Mouse (Mus musculus) E14TG2a.4 (cell line): ENCODE measurements around the gene Pgm2.
A peak's percentile ranks its signal among the peaks of the same experiment; 100 is the strongest.

Experiments used
- H3K27me3 ChIP-seq: 2 replicates; pipeline ENCODE4 v1.6.1; 2014; ENCODE audit warnings: low read length, control low read depth; ENCODE audit not compliant: insufficient read depth
- H3K36me3 ChIP-seq: 2 replicates; pipeline ENCODE4 v1.6.1; 2014; ENCODE audit warnings: low read length, control low read depth; ENCODE audit not compliant: insufficient read depth
- H3K4me1 ChIP-seq: replicated peaks from 2 replicates; pipeline ENCODE4 v1.6.1; 2014; ENCODE audit warnings: low read depth, low read length, control low read depth
- H3K4me3 ChIP-seq: replicated peaks from 2 replicates; pipeline ENCODE4 v1.5.1; 2014; ENCODE audit warnings: mild to moderate bottlenecking, low read length
- H3K9me3 ChIP-seq: 2 replicates; pipeline ENCODE4 v1.6.1; 2014; ENCODE audit warnings: low read length, control low read depth
- CTCF ChIP-seq: conservative IDR thresholded peaks from 2 replicates; pipeline ENCODE4 v1.5.1; 2014; ENCODE audit warnings: low read length
- NANOG ChIP-seq: IDR thresholded peaks from 2 replicates; pipeline ENCODE4 v1.6.1; 2014; ENCODE audit warnings: borderline replicate concordance, low read length, mixed read lengths
- POU5F1 ChIP-seq: IDR thresholded peaks from 2 replicates; pipeline ENCODE4 v1.6.1; 2014; ENCODE audit warnings: low read length, borderline replicate concordance

Pgm2 gene

DNA sequence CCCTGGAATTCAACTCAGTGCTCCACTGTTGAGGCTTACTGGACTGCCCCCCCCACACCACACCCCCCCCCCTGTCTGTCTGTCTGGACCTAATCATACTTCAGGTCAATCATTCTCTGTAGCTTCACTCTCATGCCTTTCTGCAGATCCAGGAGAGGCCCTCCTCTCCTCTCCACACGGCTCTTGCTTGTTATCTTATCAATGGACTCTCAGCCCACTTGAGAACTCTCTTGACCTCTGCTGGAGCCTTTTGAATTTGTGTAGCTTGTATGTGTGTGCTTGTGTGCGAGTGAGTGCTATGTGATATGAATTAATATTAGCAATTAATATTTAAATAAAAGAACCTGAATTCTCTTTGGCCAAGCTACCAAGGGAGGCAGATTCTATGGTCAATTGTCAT, 26.6 kb upstream of the Pgm2 start:
- no peaks in the 10 kb centered on the region for H3K36me3 ChIP-seq

DNA sequence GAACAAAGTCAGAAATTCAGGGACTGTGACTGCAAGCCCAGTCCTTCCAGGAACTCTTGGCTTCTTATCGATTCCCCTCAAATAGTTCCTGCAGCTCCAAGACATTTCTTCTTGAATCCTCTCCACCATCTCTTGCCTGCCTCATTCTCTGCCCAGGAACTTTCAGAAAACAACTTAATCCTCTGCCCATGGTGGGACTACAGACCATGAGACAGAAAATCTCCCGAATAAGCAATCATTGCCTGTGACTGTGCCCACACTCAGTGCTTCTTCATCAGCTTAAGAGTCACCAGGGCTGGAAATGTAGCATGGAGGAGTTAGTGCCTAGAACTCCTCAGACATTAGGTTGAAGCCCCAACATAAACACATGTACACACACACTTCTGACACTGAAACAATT, 25.2 kb upstream of the Pgm2 start:
- no peaks in the 10 kb centered on the region for H3K4me1 ChIP-seq
- H3K4me3 ChIP-seq = no peak overlapping the region
- TF ChIP-seq POU5F1 = no peak
- no peaks in the 10 kb centered on the region for H3K36me3 ChIP-seq
- H3K27me3 ChIP-seq = 0 out of 2 replicates have a peak, but pooled peaks cover 7% of the 10 kb centered on the region
- H3K9me3 ChIP-seq = peaks cover 7% of the 10 kb centered on the region

More for the DNA sequence above, 26.6 kb upstream of the Pgm2 start:
- H3K4me3 ChIP-seq = no peak overlapping the region
- H3K27me3 ChIP-seq = 0 out of 2 replicates have a peak, but pooled peaks cover 7% of the 10 kb centered on the region
- H3K9me3 ChIP-seq = peaks cover 13% of the 10 kb centered on the region
- no peak for TF ChIP-seq NANOG
- TF ChIP-seq CTCF = no peak
- TF ChIP-seq POU5F1 = no peak
- H3K4me1 ChIP-seq = no peaks in the 10 kb centered on the region

DNA sequence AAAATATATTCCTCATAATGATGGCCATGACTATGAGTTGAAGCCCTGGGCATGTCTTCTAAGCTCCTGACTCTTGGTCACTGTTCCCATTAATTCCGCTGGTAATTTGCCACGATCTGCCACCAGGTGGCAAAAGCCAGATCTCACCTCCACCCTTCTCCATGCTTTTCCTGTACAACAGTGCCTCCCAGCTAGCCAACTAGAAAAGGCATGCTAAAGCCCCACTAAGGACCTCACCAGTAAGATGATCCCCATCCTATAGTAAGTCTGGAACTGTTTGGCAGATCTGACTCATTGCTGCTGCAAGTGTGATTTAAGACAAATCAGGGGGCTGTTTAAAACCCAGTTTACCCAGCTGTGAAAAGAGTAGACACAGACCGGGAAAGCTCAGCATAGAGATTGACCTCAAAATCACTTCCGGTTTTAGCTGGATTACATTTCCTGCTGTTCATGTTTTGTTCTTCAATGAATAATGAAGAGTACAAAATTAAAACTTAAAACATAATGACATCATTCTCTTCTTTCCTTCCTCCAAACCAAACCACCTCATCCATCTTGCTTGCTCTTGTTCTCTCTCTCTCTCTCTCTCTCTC, 22.6 kb upstream of the Pgm2 start:
- Histone ChIP-seq H3K4me3 (no peak overlapping the region), H3K36me3 (no peaks in the 10 kb centered on the region), H3K4me1 (no peaks in the 10 kb centered on the region), H3K27me3 (0 out of 2 replicates have a peak, but pooled peaks cover 2% of the 10 kb centered on the region), H3K9me3 (peaks cover 6% of the 10 kb centered on the region)
- no peak for TF ChIP-seq POU5F1
- TF ChIP-seq CTCF = peak; percentile 73

DNA sequence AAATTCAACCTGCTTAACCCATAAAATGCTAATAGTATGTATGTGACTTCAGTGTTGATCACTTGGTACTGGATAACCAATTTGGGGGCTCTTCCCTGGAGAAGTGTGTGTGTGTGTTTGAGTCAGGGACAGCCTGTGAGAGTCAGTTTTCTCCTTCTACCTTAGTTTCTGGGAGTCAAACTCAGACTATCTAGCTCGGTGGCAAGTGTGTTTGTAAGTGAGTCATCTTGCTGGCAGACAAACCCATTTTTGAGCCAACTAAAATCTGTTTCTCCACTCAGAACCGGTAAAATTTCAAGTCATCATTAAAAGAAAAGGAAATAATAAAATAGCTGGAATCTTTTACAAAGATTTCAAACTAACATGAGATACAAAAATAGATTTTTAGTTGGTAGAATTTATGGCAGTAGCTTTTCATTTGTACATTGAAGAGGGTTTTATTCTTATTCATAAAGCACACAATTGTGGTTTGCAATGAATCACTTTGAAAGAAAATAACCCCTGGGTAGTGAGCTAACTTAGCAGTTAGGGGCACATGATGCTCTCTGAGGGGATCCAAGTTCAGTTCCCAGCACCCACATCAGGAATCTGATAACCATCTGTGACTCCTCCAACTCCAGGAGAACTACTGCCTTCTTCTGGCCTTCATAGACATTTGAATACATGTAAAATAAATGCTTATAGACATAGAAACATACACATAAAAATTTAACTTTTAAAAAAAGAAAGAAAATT, 21.8 kb upstream of the Pgm2 start:
- TF ChIP-seq NANOG (no peak), CTCF (no peak), POU5F1 (no peak)
- Histone ChIP-seq H3K9me3 (no peaks in the 10 kb centered on the region), H3K4me3 (no peak overlapping the region), H3K36me3 (no peaks in the 10 kb centered on the region), H3K27me3 (0 out of 2 replicates have a peak, but pooled peaks cover 2% of the 10 kb centered on the region), H3K4me1 (no peaks in the 10 kb centered on the region)

DNA sequence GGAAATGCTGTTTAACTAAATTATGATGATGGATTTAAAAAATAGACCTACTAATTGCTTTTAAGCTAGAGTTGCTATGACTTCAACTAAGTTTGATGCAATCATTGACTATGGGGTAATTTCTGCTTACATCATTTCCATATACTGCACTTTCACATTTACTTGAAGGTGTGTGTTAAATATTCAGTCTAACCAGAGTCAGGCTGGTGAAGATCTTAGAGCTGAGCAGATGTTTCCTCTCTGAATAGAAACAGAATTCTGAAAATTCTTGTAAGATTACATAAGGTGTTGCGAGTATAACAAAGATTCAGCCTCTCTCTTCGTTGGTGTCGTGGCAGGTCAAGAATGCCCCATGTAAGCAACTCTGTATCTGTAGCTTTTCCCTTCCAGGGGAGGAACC, 18.3 kb upstream of the Pgm2 start:
- H3K9me3 ChIP-seq = no peaks in the 10 kb centered on the region
- H3K36me3 ChIP-seq = no peaks in the 10 kb centered on the region
- H3K27me3 ChIP-seq = no peaks in the 10 kb centered on the region
- no peak overlapping the region for H3K4me3 ChIP-seq
- H3K4me1 ChIP-seq = no peaks in the 10 kb centered on the region
- TF ChIP-seq CTCF (no peak), POU5F1 (no peak), NANOG (no peak)

DNA sequence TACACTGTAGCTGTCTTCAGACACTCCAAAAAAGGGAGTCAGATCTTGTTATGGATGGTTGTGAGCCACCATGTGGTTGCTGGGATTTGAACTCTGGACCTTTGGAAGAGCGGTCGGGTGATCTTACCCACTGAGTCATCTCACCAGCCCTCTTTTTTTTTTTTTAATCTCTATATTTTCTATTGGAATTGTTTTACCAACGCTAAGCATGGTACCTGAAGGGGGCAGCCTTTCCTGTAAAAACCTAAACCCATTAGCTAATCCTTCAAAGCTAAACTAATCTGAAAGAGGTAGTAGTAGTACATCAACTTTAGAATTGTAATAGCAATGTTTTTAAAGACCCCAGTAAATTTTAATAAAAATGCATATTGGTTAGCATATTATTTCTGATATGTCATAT, 17.2 kb upstream of the Pgm2 start:
- Histone ChIP-seq H3K4me1 (no peaks in the 10 kb centered on the region), H3K9me3 (no peaks in the 10 kb centered on the region), H3K4me3 (no peak overlapping the region), H3K27me3 (no peaks in the 10 kb centered on the region), H3K36me3 (no peaks in the 10 kb centered on the region)
- no peak for TF ChIP-seq POU5F1
- TF ChIP-seq NANOG = no peak
- TF ChIP-seq CTCF = no peak; the same call in 1 of the 2 replicates

DNA sequence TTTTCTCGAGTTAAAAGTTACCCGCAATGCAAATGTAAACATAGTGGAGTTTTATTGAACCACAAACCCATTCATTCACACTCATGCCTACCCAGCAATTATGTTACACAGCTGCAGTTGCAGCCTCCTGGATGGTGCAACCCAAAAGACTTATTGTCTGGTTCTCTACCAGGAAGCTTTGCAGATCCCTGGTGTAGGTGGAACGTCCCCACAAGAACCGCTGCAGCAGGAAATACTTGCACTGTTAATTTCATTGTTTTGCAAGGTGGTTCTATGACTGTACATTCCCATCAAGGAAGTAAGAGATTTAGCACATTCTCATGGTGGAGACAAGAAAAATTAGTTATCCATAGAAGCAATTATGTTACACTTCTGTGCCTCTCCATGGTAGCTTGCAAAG, 15.4 kb upstream of the Pgm2 start:
- no peaks in the 10 kb centered on the region for H3K4me1 ChIP-seq
- H3K27me3 ChIP-seq = no peaks in the 10 kb centered on the region
- H3K4me3 ChIP-seq = no peak overlapping the region
- H3K36me3 ChIP-seq = no peaks in the 10 kb centered on the region
- no peaks in the 10 kb centered on the region for H3K9me3 ChIP-seq
- TF ChIP-seq POU5F1 = no peak
- no peak for TF ChIP-seq NANOG
- no peak for TF ChIP-seq CTCF

DNA sequence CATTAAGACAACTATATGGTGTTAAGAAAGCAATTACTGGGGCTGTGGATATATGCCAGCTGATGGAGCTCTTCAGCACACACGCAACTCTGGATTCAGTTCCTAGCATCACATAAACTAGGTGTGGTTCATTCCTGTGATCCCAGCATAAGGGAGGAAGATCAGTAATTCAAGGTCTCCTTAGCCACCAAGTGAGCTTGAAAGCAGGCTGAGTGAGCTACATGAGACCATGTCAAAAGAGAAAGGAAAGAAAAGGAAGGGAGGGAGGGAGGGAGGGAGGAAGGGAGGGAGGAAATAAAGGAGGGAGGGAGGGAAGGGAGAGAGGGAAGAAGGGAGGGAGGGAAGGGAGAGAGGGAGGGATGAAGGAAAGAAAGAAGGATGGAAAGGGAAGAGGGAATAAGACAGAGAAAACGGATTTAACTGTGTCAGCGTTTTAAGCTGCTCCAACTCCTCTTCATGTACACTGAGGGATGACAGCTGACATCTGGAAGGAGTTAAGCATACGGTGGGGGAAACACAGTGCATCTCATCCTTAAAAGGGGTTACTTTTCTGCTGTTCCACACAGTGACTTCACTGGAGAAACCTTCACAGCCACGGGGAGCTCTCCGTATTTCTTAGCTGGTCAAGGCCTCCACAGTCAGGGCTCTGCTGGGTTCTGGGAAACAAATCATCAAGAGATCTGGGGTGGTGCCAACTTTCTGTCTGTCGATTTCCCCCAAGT, 13.8 kb upstream of the Pgm2 start:
- Histone ChIP-seq H3K36me3 (no peaks in the 10 kb centered on the region), H3K27me3 (no peaks in the 10 kb centered on the region)
- TF ChIP-seq CTCF (no peak), NANOG (no peak), POU5F1 (no peak)

DNA sequence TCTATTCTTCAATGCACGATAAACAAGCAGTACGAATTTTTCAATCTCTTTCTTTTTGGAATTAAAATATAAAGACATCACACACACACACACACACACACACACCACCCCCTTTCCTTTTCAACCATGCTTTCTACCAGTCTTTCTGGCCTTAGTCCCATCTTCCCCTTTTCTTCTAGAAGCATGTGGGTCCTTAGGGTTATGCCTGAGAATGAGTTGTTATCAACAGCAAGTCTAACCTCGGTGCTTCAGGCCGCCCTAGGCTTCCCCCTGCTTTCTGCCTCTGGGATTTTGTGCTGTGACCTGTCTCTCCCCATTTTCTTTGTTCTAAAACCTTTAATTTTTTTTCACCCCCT, 13.3 kb upstream of the Pgm2 start:
- H3K9me3 ChIP-seq = no peaks in the 10 kb centered on the region
- no peak overlapping the region for H3K4me3 ChIP-seq
- TF ChIP-seq CTCF = no peak
- TF ChIP-seq NANOG = no peak
- no peak for TF ChIP-seq POU5F1
- H3K36me3 ChIP-seq = no peaks in the 10 kb centered on the region
- H3K27me3 ChIP-seq = no peaks in the 10 kb centered on the region
- no peaks in the 10 kb centered on the region for H3K4me1 ChIP-seq

More for the DNA sequence above, 13.8 kb upstream of the Pgm2 start:
- Histone ChIP-seq H3K4me3 (no peak overlapping the region), H3K9me3 (no peaks in the 10 kb centered on the region), H3K4me1 (no peaks in the 10 kb centered on the region)
